Comparison of ENCODE assay signal across 25 mouse cellular contexts in the genomic region with DNA sequence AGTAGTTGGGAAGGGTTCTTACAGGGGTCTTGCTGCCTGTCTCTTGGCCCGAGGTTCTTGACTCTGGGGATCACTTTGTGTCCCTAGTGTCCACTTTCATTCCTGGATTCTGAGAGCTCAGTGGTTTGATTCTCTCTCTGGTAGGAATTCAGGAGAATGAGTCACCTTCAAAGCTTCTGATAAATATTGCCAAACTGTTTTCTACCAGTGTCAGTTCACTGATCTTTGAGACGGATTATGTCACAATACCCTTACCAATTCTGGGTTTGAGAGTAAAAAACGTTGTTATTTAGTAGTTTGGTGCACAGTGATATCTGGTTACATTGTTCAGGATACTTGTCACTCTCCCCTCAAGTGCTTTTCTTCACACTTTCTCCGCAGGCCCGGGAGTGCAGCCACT. TPM values are rescaled to one million over a fixed set of nuclear protein-coding genes. Genes with fewer than 3 reads are reported as not detected.
DNase-seq lines count a peak whose midpoint lies in the region; ATAC-seq and TF ChIP-seq lines count a peak whose summit lies in the region.
"Had no signal": no experiment of that assay in that cellular context is flagged by ENCODE, and none has a peak within 500 bp of the region (broad histone marks: within the 10 kb centered on the region; RNA-seq: fewer than 3 reads in every experiment).

No protein-coding gene starts in this region.

- 0 out of 2 replicates have a peak overlapping the region, but pooled peaks have one; percentile 2 for H3K4me2 ChIP-seq in stomach, embryonic 15.5 days
- H3K4me2 ChIP-seq: limb, embryonic 15.5 days; lung, embryonic 14.5 days had no signal

- no peak for TF ChIP-seq POLR2A in testis, adult 2 months (IDR thresholded peaks at IDR 0.05; ENCODE audit: control insufficient read depth, low read depth, low read length)

- DNase-seq in heart, embryonic 10.5 days (ENCODE audit: low spot score) = no peak
- no peak for DNase-seq in heart, postnatal 4 days
- DNase-seq in testis, postnatal 14 days (ENCODE audit: low spot score) = no peak
- DNase-seq in spleen, postnatal 36 days (ENCODE audit: low spot score in 2 of 2) = no peak
- DNase-seq in ovary, adult 18-20 months (ENCODE audit: low spot score) = no peak
- DNase-seq: adrenal gland, adult 2 months; cerebellum, adult 11-12 months; cerebellum, postnatal 10 days; forebrain, postnatal 0 days; gastrocnemius, postnatal 25 days; heart, adult 18-20 months; kidney, adult 18-20 months; left cerebral cortex, postnatal 4 days; lung, embryonic 14.5 days; midbrain, embryonic 14.5 days; retina, postnatal 1 day; thymus, postnatal 25 days had no signal

- no peak for TF ChIP-seq CTCF in testis, adult 2 months (IDR thresholded peaks at IDR 0.05; ENCODE audit: control insufficient read depth, insufficient read depth, insufficient replicate concordance, low read depth, low read length)

- ATAC-seq in stomach, embryonic 15.5 days (ENCODE audit: insufficient read depth, low FRiP score, low read depth) = no peak
- ATAC-seq: forebrain, postnatal 0 days; hindbrain, embryonic 16.5 days had no signal

- peaks cover 10% of the 10 kb centered on the region; the same call in 1 of the 2 replicates for H3K27me3 ChIP-seq in heart, embryonic 10.5 days (ENCODE audit: insufficient read depth, poor library complexity, severe bottlenecking)
- no peaks in the 10 kb centered on the region for H3K27me3 ChIP-seq in testis, adult 2 months (ENCODE audit: control insufficient read depth, insufficient read depth, low read length)
- H3K27me3 ChIP-seq in stomach, embryonic 15.5 days (replicated peaks) = no peaks in the 10 kb centered on the region
- H3K27me3 ChIP-seq: limb, embryonic 15.5 days had no signal

- peaks cover 32% of the 10 kb centered on the region for H3K4me1 ChIP-seq in heart, embryonic 10.5 days
- no peaks in the 10 kb centered on the region; the same call in 1 of the 2 replicates for H3K4me1 ChIP-seq in testis, adult 2 months (ENCODE audit: control insufficient read depth, insufficient read depth, low read length)
- H3K4me1 ChIP-seq in stomach, embryonic 15.5 days = no peaks in the 10 kb centered on the region
- H3K4me1 ChIP-seq: limb, embryonic 15.5 days had no signal

- H3K4me3 ChIP-seq in heart, embryonic 10.5 days = no peak overlapping the region
- H3K4me3 ChIP-seq in testis, adult 2 months (ENCODE audit: control insufficient read depth, low read depth, low read length) = peak overlapping the region; percentile 45
- 0 out of 2 replicates have a peak overlapping the region, but pooled peaks have one; percentile 2 for H3K4me3 ChIP-seq in stomach, embryonic 15.5 days (replicated peaks)
- H3K4me3 ChIP-seq: forebrain, embryonic 10.5 days; hindbrain, embryonic 10.5 days; left cerebral cortex, adult 2 months; limb, embryonic 15.5 days had no signal

- no peaks in the 10 kb centered on the region for H3K36me3 ChIP-seq in heart, embryonic 10.5 days
- no peaks in the 10 kb centered on the region for H3K36me3 ChIP-seq in testis, adult 2 months (ENCODE audit: control insufficient read depth, insufficient read depth, low read length)
- no peaks in the 10 kb centered on the region for H3K36me3 ChIP-seq in stomach, embryonic 15.5 days
- H3K36me3 ChIP-seq: forebrain, embryonic 10.5 days; limb, embryonic 15.5 days had no signal

- no peaks in the 10 kb centered on the region for H3K9me3 ChIP-seq in heart, embryonic 10.5 days
- H3K9me3 ChIP-seq in stomach, embryonic 15.5 days = no peaks in the 10 kb centered on the region
- H3K9me3 ChIP-seq: forebrain, embryonic 10.5 days; hindbrain, embryonic 10.5 days; limb, embryonic 15.5 days had no signal

- 23% methylated on average over 5 of the region's 5 CpGs for WGBS in heart, embryonic 10.5 days
- WGBS in stomach, embryonic 15.5 days = 48% methylated on average over 5 of the region's 5 CpGs

- H3K27ac ChIP-seq in heart, embryonic 10.5 days = peak overlapping the region; percentile 65
- H3K27ac ChIP-seq in testis, adult 2 months (ENCODE audit: control insufficient read depth, insufficient read depth, low read depth, low read length) = no peak overlapping the region
- peak overlapping the region; percentile 31; the same call in 1 of the 2 replicates for H3K27ac ChIP-seq in stomach, embryonic 15.5 days
- H3K27ac ChIP-seq: forebrain, embryonic 10.5 days; hindbrain, embryonic 10.5 days; kidney, postnatal 0 days; left cerebral cortex, adult 2 months; limb, embryonic 15.5 days had no signal

- H3K9ac ChIP-seq in stomach, embryonic 15.5 days = no peak overlapping the region
- H3K9ac ChIP-seq: forebrain, postnatal 0 days; limb, embryonic 15.5 days; lung, embryonic 14.5 days had no signal

RNA-seq across cellular contexts. Expression of gene Smpd3, which starts 57.6 kb away (rescaled TPM):
- 3.8 and 4.4 TPM in 2 replicates for polyA plus RNA-seq in heart, embryonic 10.5 days (2016; fragmentation: Nextera tagmentation; extraction: Ambion mirVana)
- total RNA-seq in heart, postnatal 4 days (2021) = 1 to 10 TPM; 5.2 to 6.7 TPM
- 42.3 and 48.8 TPM in 2 replicates for polyA plus RNA-seq in testis, adult 2 months (2012; rRNA removed)
- polyA plus RNA-seq in stomach, embryonic 15.5 days (2015; fragmentation: Nextera tagmentation; extraction: Ambion mirVana) = 16.4 and 17.3 TPM in 2 replicates
